Mouse (Mus musculus): ENCODE measurements around the gene Myh14. TPM values are rescaled to one million over a fixed set of nuclear protein-coding genes. Genes with fewer than 3 reads are reported as not detected.

The Myh14 gene
- polyA plus RNA-seq, 1 experiment, result 0.02 TPM

GRCm38 (mm10) chr7:44586518-44586917 lies 84.1 kb downstream of the Myh14 start:
- no peak for TF ChIP-seq GATA1 (IDR thresholded peaks at IDR 0.05; ENCODE audit: low read length)

- TF ChIP-seq GATA1 (IDR thresholded peaks at IDR 0.05; ENCODE audit: low read length), result no peak
Measured at GRCm38 (mm10) chr7:44585606-44586005, 85.0 kb downstream of the Myh14 start.

- TF ChIP-seq GATA1 (IDR thresholded peaks at IDR 0.05; ENCODE audit: low read length), result no peak
Measured at GRCm38 (mm10) chr7:44584921-44585320, 85.7 kb downstream of the Myh14 start.

GRCm38 (mm10) chr7:44584265-44584804 lies 86.3 kb downstream of the Myh14 start:
- TF ChIP-seq GATA1 (IDR thresholded peaks at IDR 0.05; ENCODE audit: low read length), result no peak

- TF ChIP-seq GATA1 (IDR thresholded peaks at IDR 0.05; ENCODE audit: low read length), result no peak
Measured at GRCm38 (mm10) chr7:44583146-44583545, 87.5 kb downstream of the Myh14 start.

GRCm38 (mm10) chr7:44582709-44583108 lies 87.9 kb downstream of the Myh14 start:
- no peak for TF ChIP-seq GATA1 (IDR thresholded peaks at IDR 0.05; ENCODE audit: low read length)

- TF ChIP-seq GATA1 (IDR thresholded peaks at IDR 0.05; ENCODE audit: low read length), result no peak
Measured at GRCm38 (mm10) chr7:44581637-44582036, 89.0 kb downstream of the Myh14 start.

- no peak for TF ChIP-seq GATA1 (IDR thresholded peaks at IDR 0.05; ENCODE audit: low read length)
Measured at GRCm38 (mm10) chr7:44576333-44576844, 94.3 kb downstream of the Myh14 start.

GRCm38 (mm10) chr7:44572956-44573484 lies 97.6 kb downstream of the Myh14 start:
- no peak for TF ChIP-seq GATA1 (IDR thresholded peaks at IDR 0.05; ENCODE audit: low read length)

GRCm38 (mm10) chr7:44572213-44572701 lies 98.4 kb downstream of the Myh14 start, which contains the start of gene Napsa:
TSS of gene Napsa (plus strand) at chr7:44572380.
- no peak for TF ChIP-seq GATA1 (IDR thresholded peaks at IDR 0.05; ENCODE audit: low read length)

GRCm38 (mm10) chr7:44571811-44572210 lies 98.8 kb downstream of the Myh14 start:
- no peak for TF ChIP-seq GATA1 (IDR thresholded peaks at IDR 0.05; ENCODE audit: low read length)

- TF ChIP-seq GATA1 (IDR thresholded peaks at IDR 0.05; ENCODE audit: low read length), result no peak
Measured at GRCm38 (mm10) chr7:44570989-44571388, 99.7 kb downstream of the Myh14 start.

- TF ChIP-seq GATA1 (IDR thresholded peaks at IDR 0.05; ENCODE audit: low read length), result no peak
Measured at GRCm38 (mm10) chr7:44568803-44569202, 101.8 kb downstream of the Myh14 start.

- TF ChIP-seq GATA1 (IDR thresholded peaks at IDR 0.05; ENCODE audit: low read length), result no peak
Measured at GRCm38 (mm10) chr7:44565414-44565813, 105.2 kb downstream of the Myh14 start.

GRCm38 (mm10) chr7:44564486-44564885 lies 106.2 kb downstream of the Myh14 start:
- no peak for TF ChIP-seq GATA1 (IDR thresholded peaks at IDR 0.05; ENCODE audit: low read length)

- no peak for TF ChIP-seq GATA1 (IDR thresholded peaks at IDR 0.05; ENCODE audit: low read length)
Measured at GRCm38 (mm10) chr7:44563284-44563683, 107.4 kb downstream of the Myh14 start.
